Mouse (Mus musculus) midbrain, postnatal 0 days (tissue): Measurements from ENCODE around the gene Tarsl2. TPM values are rescaled to one million over a fixed set of nuclear protein-coding genes. Genes with fewer than 3 reads are reported as not detected.

Source experiments
- ATAC-seq: fragments of 200-750 bp; cut with Nextera tagmentation; 2 replicates; pipeline ENCODE4 v1.8.0; 2017; ENCODE audit warnings: moderate number of reproducible peaks, mild to moderate bottlenecking, moderate TSS enrichment, moderate library complexity; ENCODE audit not compliant: low FRiP score
- DNase-seq: peaks from one replicate; pipeline ENCODE4 v3.0.0-alpha.2; 2015; ENCODE audit warnings: low spot score
- H3K27ac ChIP-seq: fragments of 300-500 bp; sonication (generic); 2 replicates; pipeline ENCODE4 v1.5.1; 2014; ENCODE audit warnings: low read depth, mild to moderate bottlenecking, low read length, mixed read lengths
- H3K27me3 ChIP-seq: fragments of 300-500 bp; sonication (generic); 2 replicates; pipeline ENCODE4 v1.6.1; 2014; ENCODE audit warnings: low read length, control low read depth, mixed read lengths; ENCODE audit not compliant: insufficient read depth
- H3K36me3 ChIP-seq: fragments of 300-500 bp; sonication (generic); 2 replicates; pipeline ENCODE4 v1.6.1; 2014; ENCODE audit warnings: low read length, control low read depth, mixed read lengths; ENCODE audit not compliant: insufficient read depth
- H3K4me1 ChIP-seq: fragments of 300-500 bp; sonication (generic); 2 replicates; pipeline ENCODE4 v1.6.1; 2014; ENCODE audit warnings: mild to moderate bottlenecking, control low read depth, antibody characterized with exemption, low read length, mixed read lengths; ENCODE audit not compliant: insufficient read depth
- H3K4me2 ChIP-seq: fragments of 300-500 bp; sonication (generic); 2 replicates; pipeline ENCODE4 v1.6.1; 2014; ENCODE audit warnings: low read depth, mild to moderate bottlenecking, low read length, mixed read lengths; ENCODE audit not compliant: poor library complexity, severe bottlenecking
- H3K4me3 ChIP-seq: fragments of 300-500 bp; sonication (generic); 2 replicates; pipeline ENCODE4 v1.5.1; 2014; ENCODE audit warnings: low read depth, mild to moderate bottlenecking, low read length, moderate library complexity
- H3K9ac ChIP-seq: fragments of 300-500 bp; sonication (generic); replicated peaks from 2 replicates; pipeline ENCODE4 v1.6.1; 2014; ENCODE audit warnings: mild to moderate bottlenecking, low read length, moderate library complexity, mixed read lengths; ENCODE audit not compliant: poor library complexity, severe bottlenecking
- H3K9me3 ChIP-seq: fragments of 300-500 bp; sonication (generic); 2 replicates; pipeline ENCODE4 v1.6.1; 2016; ENCODE audit warnings: low read length, control low read depth
- CTCF ChIP-seq: IDR thresholded peaks from 2 replicates; pipeline ENCODE4 v1.5.1; 2016; ENCODE audit warnings: antibody characterized with exemption, mild to moderate bottlenecking
- WGBS: fragments of 180-500 bp; shearing (Covaris S2); extraction: QIAGEN DNeasy Blood & Tissue Kit; methylation state at CpG from one replicate; pipeline ENCODE4 v1.1.7; 2014; 5-methylcytosine and 5-hydroxymethylcytosine counted together
- polyA plus RNA-seq: library from polyadenylated mRNA; unstranded; fragments of >200 nt; fragmentation: Nextera tagmentation; extraction: Ambion mirVana; gene quantifications from 2 replicates; pipeline ENCODE4 v1.2.1, GENCODE M21; 2015
- total RNA-seq: library from RNA; depleted of rRNA; stranded (reverse); fragments of >200 nt; gene quantifications from 2 replicates; pipeline ENCODE4 v1.2.3, GENCODE M21; 2014; rRNA removed

Gene Tarsl2
- total and polyA plus RNA-seq, 2 experiments from 2014 or later = 19.7 to 22.5 TPM

- Histone ChIP-seq H3K9ac (no peak overlapping the region), H3K4me3 (no peak overlapping the region), H3K36me3 (no peaks in the 10 kb centered on the region), H3K27ac (no peak overlapping the region), H3K9me3 (no peaks in the 10 kb centered on the region), H3K4me2 (no peak overlapping the region), H3K27me3 (no peaks in the 10 kb centered on the region), H3K4me1 (no peaks in the 10 kb centered on the region)
- no peak for TF ChIP-seq CTCF
- no peak for ATAC-seq
- 82% methylated on average over 4 of the region's 4 CpGs for WGBS
- no peak for DNase-seq
Measured at GRCm38 (mm10) chr7:65714304-65714703, 69.6 kb downstream of the Tarsl2 start.

DNA sequence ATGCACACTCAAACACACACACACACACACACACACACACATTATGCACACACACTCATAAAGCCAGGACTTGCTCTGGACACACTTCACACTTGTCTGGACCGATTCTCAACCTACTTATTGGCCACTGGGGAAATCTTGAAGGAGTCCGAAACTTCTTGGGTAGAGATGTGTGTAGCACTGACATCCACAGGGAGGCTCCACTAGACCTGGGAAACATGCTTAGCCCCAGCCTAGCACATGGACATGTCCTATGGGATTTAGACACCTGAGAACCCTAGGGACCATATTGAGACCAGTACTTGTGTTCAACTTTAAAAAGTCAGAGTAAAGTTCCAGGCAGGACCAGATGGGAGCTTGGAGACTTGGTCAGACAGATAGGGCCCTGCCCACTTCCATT lies 89.3 kb downstream of the Tarsl2 start:
- Histone ChIP-seq H3K9ac (no peak overlapping the region), H3K4me3 (no peak overlapping the region), H3K27me3 (no peaks in the 10 kb centered on the region), H3K4me1 (no peaks in the 10 kb centered on the region), H3K4me2 (no peak overlapping the region), H3K36me3 (no peaks in the 10 kb centered on the region), H3K27ac (no peak overlapping the region), H3K9me3 (no peaks in the 10 kb centered on the region)
- peak; percentile 59 for TF ChIP-seq CTCF
- 93% methylated on average over 2 of the region's 2 CpGs for WGBS
- ATAC-seq (no peak), DNase-seq (peak; percentile 40)

DNA sequence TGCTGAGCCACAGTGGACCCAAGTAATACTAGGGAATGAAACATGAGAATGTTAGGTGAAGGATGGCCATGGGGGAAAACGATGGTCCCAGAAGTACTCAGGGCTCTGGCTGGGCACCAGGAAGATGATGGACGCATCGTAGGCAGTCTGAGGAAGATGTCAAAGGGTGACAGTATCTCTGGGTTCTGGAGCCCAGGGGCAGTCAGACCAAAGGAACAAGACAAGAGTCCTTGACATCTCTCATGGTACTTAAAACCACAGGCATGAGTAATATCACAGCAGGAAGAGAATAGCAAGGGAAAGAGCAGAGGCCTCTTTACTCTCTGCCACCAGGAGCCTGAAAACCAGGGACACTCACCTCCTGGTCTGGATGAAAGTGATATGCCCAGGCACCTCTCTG lies 90.6 kb downstream of the Tarsl2 start:
- H3K4me3 ChIP-seq = no peak overlapping the region
- ATAC-seq = no peak

GRCm38 (mm10) chr7:65737286-65738040 lies 92.8 kb downstream of the Tarsl2 start:
- Histone ChIP-seq H3K27me3 (no peaks in the 10 kb centered on the region), H3K4me2 (no peak overlapping the region), H3K36me3 (no peaks in the 10 kb centered on the region), H3K27ac (no peak overlapping the region), H3K4me3 (no peak overlapping the region), H3K9me3 (no peaks in the 10 kb centered on the region), H3K4me1 (no peaks in the 10 kb centered on the region), H3K9ac (no peak overlapping the region)
- DNase-seq = no peak
- ATAC-seq = no peak
- no peak for TF ChIP-seq CTCF
- WGBS = 82% methylated on average over 12 of the region's 12 CpGs

More for the DNA sequence above, 90.6 kb downstream of the Tarsl2 start:
- no peak overlapping the region for H3K4me2 ChIP-seq
- H3K27ac ChIP-seq = no peak overlapping the region
- TF ChIP-seq CTCF = no peak
- no peak overlapping the region for H3K9ac ChIP-seq
- no peak for DNase-seq
- no peaks in the 10 kb centered on the region for H3K36me3 ChIP-seq
- WGBS = 83% methylated on average over 3 of the region's 3 CpGs
- H3K27me3 ChIP-seq = no peaks in the 10 kb centered on the region
- no peaks in the 10 kb centered on the region for H3K4me1 ChIP-seq
- H3K9me3 ChIP-seq = no peaks in the 10 kb centered on the region

Other genes with a start within 250 kb of the Tarsl2 start
- 46.7 and 50.6 TPM in 2 replicates for gene Tjp1, start 117.1 kb upstream of the Tarsl2 start, total RNA-seq
- 17.9 and 23.2 TPM in 2 replicates for gene Tjp1, start 117.1 kb upstream of the Tarsl2 start, polyA plus RNA-seq
- 74.2 and 84.3 TPM in 2 replicates for gene Tm2d3, start 46.3 kb downstream of the Tarsl2 start, total RNA-seq
- 107 and 109 TPM in 2 replicates for gene Tm2d3, start 46.3 kb downstream of the Tarsl2 start, polyA plus RNA-seq
- gene Pcsk6, start 216.8 kb downstream of the Tarsl2 start, total RNA-seq = 8.3 and 14.9 TPM in 2 replicates
- 1.5 and 1.8 TPM in 2 replicates for gene Pcsk6, start 216.8 kb downstream of the Tarsl2 start, polyA plus RNA-seq